Mouse (Mus musculus) liver, embryonic 11.5 days (tissue): ENCODE data around the gene Clec4d. TPM values are rescaled to one million over a fixed set of nuclear protein-coding genes. Genes with fewer than 3 reads are reported as not detected.

Source experiments
- ATAC-seq: fragments of 200-750 bp; cut with Nextera tagmentation; replicated peaks from 2 replicates; pipeline ENCODE4 v1.8.0; 2017; ENCODE audit warnings: moderate number of reproducible peaks, mild to moderate bottlenecking, moderate TSS enrichment, moderate library complexity; ENCODE audit not compliant: low FRiP score
- DNase-seq: peaks from one replicate; pipeline ENCODE4 v3.0.0-alpha.2; 2017; ENCODE audit warnings: low spot score
- H3K27ac ChIP-seq: fragments of 300-500 bp; sonication (generic); 2 replicates; pipeline ENCODE4 v1.5.1; 2014; ENCODE audit warnings: mild to moderate bottlenecking, low read depth, low read length, control low read depth
- H3K27me3 ChIP-seq: fragments of 300-500 bp; sonication (generic); replicated peaks from 2 replicates; pipeline ENCODE4 v1.6.1; 2014; ENCODE audit warnings: low read length, mixed read lengths; ENCODE audit not compliant: control insufficient read depth, insufficient read depth
- H3K36me3 ChIP-seq: fragments of 300-500 bp; sonication (generic); 2 replicates; pipeline ENCODE4 v1.6.1; 2014; ENCODE audit warnings: mild to moderate bottlenecking, low read length, moderate library complexity, mixed read lengths; ENCODE audit not compliant: control insufficient read depth, insufficient read depth
- H3K4me1 ChIP-seq: fragments of 300-500 bp; sonication (generic); replicated peaks from 2 replicates; pipeline ENCODE4 v1.6.1; 2014; ENCODE audit warnings: low read length, mixed read lengths; ENCODE audit not compliant: control insufficient read depth, insufficient read depth
- H3K4me2 ChIP-seq: fragments of 300-500 bp; sonication (generic); 2 replicates; pipeline ENCODE4 v1.6.1; 2014; ENCODE audit warnings: mild to moderate bottlenecking, control low read depth, moderate library complexity
- H3K4me3 ChIP-seq: fragments of 300-500 bp; sonication (generic); 2 replicates; pipeline ENCODE4 v1.5.1; 2014; ENCODE audit warnings: low read depth, low read length, control low read depth
- H3K9ac ChIP-seq: fragments of 300-500 bp; sonication (generic); 2 replicates; pipeline ENCODE4 v1.6.1; 2014; ENCODE audit warnings: low read depth, low read length, control low read depth
- H3K9me3 ChIP-seq: fragments of 300-500 bp; sonication (generic); 2 replicates; pipeline ENCODE4 v1.6.1; 2016; ENCODE audit warnings: low read length, inconsistent platforms, mixed read lengths; ENCODE audit not compliant: control insufficient read depth
- WGBS: fragments of 180-500 bp; shearing (Covaris S2); extraction: QIAGEN DNeasy Blood & Tissue Kit; methylation state at CpG from one replicate; pipeline ENCODE4 v1.1.7; 2014; 5-methylcytosine and 5-hydroxymethylcytosine counted together
- polyA plus RNA-seq: library from polyadenylated mRNA; unstranded; fragments of >200 nt; fragmentation: Nextera tagmentation; extraction: Ambion mirVana; gene quantifications from 2 replicates; pipeline ENCODE4 v1.2.1, GENCODE M21; 2014

Clec4d gene
- polyA plus RNA-seq, 1 experiment from 2014 or later, result 0.92 TPM

DNA sequence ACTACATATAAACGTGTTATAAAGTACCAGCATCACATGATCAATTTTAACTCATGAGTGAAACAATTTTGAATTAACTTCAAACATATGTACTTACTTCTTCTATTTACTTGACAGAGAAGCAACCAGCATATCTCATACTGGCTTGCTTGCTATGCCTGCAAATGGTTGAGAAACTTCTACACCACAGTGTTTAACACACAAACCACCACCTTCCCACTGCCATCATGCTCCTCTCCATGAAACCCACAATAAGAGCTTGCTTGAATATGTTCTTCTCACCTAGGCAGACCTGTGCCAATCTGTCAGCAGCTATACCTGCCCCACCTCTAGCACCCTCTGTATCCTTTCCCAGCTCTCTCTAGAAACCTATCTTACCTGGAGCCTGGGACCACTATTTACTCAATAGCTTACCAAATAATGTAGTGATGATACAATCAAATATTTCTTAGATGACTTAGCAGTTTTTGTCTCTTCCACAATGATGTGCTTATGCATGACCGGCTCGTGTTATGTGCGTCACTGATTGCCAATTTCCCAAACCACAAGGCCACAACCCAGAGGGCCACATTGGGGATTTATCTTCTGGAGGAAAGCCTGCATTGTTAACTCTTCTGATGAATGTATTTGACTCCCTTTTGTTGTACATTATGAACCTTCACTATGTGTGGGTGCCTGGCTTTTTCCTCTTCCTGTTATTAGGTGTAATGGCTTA lies 1.9 kb upstream of the Clec4d start:
- no peak overlapping the region for H3K4me3 ChIP-seq
- H3K27me3 ChIP-seq, result no peaks in the 10 kb centered on the region
- no peaks in the 10 kb centered on the region for H3K4me1 ChIP-seq
- no peak overlapping the region for H3K4me2 ChIP-seq
- no peaks in the 10 kb centered on the region for H3K9me3 ChIP-seq
- WGBS, result 70% methylated on average over 4 of the region's 4 CpGs
- no peak for ATAC-seq
- no peaks in the 10 kb centered on the region for H3K36me3 ChIP-seq
- H3K9ac ChIP-seq, result no peak overlapping the region
- DNase-seq, result no peak
- H3K27ac ChIP-seq, result no peak overlapping the region

DNA sequence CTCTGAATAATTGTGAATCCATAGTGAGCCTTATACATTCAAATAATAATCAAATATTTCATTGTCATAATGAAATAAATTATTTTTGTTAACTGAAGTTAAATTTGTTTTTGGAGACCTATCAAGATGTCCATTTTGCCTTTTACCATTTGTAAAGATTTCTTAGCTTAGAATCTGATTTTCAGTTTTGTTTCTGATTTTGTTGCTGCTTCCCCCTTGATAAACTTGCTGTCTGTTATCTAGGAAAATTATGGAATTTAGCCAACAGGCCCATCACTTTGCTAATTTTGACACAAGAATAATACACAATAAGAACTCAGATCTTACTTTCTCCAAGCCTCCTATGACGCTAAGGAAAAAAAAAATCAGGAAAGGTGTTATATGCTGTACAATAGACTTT lies 1.0 kb upstream of the Clec4d start:
- DNase-seq, result no peak
- Histone ChIP-seq H3K36me3 (no peaks in the 10 kb centered on the region), H3K9me3 (no peaks in the 10 kb centered on the region), H3K27me3 (no peaks in the 10 kb centered on the region), H3K27ac (no peak overlapping the region), H3K4me2 (no peak overlapping the region), H3K4me1 (no peaks in the 10 kb centered on the region), H3K9ac (no peak overlapping the region), H3K4me3 (no peak overlapping the region)
- 81% methylated on average over 1 of the region's 1 CpGs for WGBS
- ATAC-seq, result no peak

DNA sequence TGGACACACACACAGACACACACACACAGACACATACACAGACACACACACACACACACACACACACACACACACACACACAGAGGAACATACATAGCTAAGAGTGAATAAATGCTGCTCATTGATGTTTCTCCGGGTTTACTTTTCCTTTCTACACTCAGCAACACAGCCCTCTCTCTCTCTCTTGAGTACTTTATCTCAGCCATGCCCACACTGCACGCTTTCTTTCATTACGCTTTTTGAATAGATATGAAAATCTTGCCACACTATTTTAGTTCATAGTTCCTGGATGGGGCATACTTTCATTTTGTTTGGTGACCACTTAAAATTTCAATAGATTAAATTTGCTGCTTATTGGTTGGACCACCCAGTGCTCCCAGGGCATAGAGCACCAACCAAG lies 2.3 kb downstream of the Clec4d start:
- ATAC-seq (no peak), DNase-seq (no peak)
- no peaks in the 10 kb centered on the region for H3K4me1 ChIP-seq
- WGBS, result 90% methylated on average over 3 of the region's 3 CpGs
- no peak overlapping the region for H3K27ac ChIP-seq
- no peak overlapping the region for H3K4me2 ChIP-seq
- no peaks in the 10 kb centered on the region for H3K36me3 ChIP-seq
- H3K27me3 ChIP-seq, result no peaks in the 10 kb centered on the region
- no peak overlapping the region for H3K4me3 ChIP-seq
- no peaks in the 10 kb centered on the region for H3K9me3 ChIP-seq
- no peak overlapping the region for H3K9ac ChIP-seq

DNA sequence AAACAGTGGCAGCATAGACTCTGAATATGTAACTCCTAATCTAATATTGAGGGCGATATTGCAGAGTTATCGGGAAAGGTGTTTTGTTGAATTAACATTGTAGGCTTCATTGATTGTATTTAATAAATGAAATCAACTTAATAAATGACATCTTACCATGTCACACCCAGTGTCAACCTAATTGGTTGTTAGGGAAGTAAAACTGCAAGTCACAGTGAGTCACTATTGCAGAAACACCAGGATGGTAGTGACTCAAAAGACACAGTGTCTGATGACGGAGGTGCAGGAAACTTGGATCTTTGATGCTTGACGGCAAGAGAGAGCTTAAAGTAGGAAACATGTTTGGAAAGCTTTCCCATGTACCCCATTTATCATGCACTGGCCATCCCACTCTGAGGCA lies 3.9 kb downstream of the Clec4d start:
- Histone ChIP-seq H3K27ac (no peak overlapping the region), H3K9me3 (no peaks in the 10 kb centered on the region), H3K4me2 (no peak overlapping the region), H3K9ac (no peak overlapping the region), H3K36me3 (no peaks in the 10 kb centered on the region), H3K4me3 (no peak overlapping the region), H3K27me3 (no peaks in the 10 kb centered on the region), H3K4me1 (no peaks in the 10 kb centered on the region)
- WGBS, result 76% methylated on average over 4 of the region's 4 CpGs
- no peak for DNase-seq
- no peak for ATAC-seq

DNA sequence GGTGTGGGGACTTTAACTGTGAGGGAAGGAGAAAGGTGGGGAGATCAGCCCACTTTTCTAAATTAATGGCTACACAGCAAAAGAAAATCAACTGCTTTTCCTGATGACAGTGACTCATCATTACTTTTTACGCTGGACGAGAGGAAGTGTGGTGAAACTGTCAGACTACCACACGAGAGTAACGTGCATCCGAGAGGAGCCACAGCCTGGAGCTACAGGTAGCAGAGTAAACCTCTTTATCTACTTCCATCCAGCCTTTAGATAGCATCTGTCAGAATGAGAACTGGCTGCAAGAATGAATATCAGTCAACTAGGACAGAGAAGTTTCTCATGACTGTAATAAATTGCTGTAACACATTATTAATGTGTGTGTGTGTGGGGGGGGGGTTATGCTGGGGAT lies 5.0 kb downstream of the Clec4d start:
- DNase-seq, result no peak
- H3K4me2 ChIP-seq, result no peak overlapping the region
- H3K27me3 ChIP-seq, result no peaks in the 10 kb centered on the region
- H3K4me1 ChIP-seq, result no peaks in the 10 kb centered on the region
- H3K27ac ChIP-seq, result no peak overlapping the region
- H3K9me3 ChIP-seq, result no peaks in the 10 kb centered on the region
- no peak overlapping the region for H3K4me3 ChIP-seq
- 60% methylated on average over 5 of the region's 5 CpGs for WGBS
- H3K36me3 ChIP-seq, result no peaks in the 10 kb centered on the region
- no peak; the same call in 1 of the 2 replicates for ATAC-seq
- no peak overlapping the region for H3K9ac ChIP-seq

DNA sequence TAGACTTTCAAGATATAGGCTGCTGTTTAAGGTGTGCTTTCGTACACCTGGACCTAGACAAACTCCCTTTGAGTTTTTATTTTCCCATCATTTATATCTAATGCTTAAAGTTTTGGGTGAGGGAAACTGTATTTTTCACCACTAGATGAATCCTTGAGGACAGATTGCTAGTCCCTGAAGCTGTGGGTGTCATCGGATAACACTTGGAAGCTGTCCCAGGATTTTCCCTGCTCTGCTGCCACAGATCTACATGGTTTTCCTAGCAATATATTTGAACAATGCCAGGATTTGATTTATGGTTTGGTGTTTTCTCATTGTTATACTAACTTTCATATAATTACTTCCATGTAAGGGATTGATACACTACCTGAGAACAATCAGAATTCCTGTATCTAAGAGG lies 17.5 kb downstream of the Clec4d start:
- Histone ChIP-seq H3K9me3 (no peaks in the 10 kb centered on the region), H3K36me3 (no peaks in the 10 kb centered on the region), H3K9ac (no peak overlapping the region), H3K4me1 (no peaks in the 10 kb centered on the region), H3K4me2 (no peak overlapping the region), H3K27ac (no peak overlapping the region), H3K4me3 (no peak overlapping the region), H3K27me3 (no peaks in the 10 kb centered on the region)
- ATAC-seq, result no peak
- no peak for DNase-seq
- 90% methylated on average over 2 of the region's 2 CpGs for whole genome bisulfite sequencing

DNA sequence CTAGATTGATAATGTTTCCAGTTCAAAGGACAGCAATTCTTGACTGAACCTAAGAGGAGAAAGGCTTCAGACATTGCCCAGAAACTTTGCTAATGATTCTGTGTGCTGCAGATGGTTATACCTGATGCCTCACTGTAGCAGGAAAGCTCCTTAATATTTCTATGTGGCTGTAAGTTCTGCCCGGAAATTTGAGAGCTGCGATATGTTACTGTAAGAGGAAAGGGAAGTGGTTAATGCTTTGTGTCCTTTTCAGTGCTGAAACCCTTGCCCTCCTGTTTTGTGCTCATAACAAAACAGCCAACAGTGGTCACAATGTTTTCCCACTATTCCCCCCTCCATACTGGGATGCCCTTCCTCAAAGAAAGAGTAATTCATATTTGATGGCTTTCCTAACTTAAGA lies 24.4 kb downstream of the Clec4d start:
- no peaks in the 10 kb centered on the region for H3K4me1 ChIP-seq
- WGBS, result 48% methylated on average over 2 of the region's 2 CpGs

DNA sequence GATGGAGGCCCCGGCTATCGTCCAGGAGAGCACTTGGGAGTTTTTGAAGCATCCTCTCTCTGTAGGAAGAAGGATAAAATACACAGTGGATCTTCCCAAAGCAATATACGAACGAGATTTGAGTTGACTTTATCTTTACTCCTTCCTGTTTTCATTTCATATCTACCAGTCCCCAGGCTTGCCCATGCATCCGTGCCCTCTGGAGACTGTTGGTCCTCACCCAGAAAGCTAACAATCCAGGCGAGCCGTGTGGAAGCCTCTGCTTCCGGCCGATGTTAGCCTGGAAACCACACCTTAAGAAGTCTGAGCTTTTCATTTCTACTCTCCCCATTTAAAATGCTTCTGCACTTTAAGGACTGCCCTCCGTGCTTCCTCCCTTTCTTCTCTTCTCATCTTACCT lies 27.0 kb downstream of the Clec4d start:
- Histone ChIP-seq H3K9me3 (no peaks in the 10 kb centered on the region), H3K4me3 (no peak overlapping the region), H3K9ac (no peak overlapping the region), H3K4me2 (no peak overlapping the region), H3K4me1 (no peaks in the 10 kb centered on the region; the same call in 1 of the 2 replicates), H3K27ac (no peak overlapping the region), H3K27me3 (no peaks in the 10 kb centered on the region), H3K36me3 (no peaks in the 10 kb centered on the region)
- ATAC-seq (no peak), DNase-seq (no peak)
- WGBS, result 64% methylated on average over 10 of the region's 10 CpGs

More for the DNA sequence above, 24.4 kb downstream of the Clec4d start:
- H3K9ac ChIP-seq, result no peak overlapping the region
- no peaks in the 10 kb centered on the region for H3K36me3 ChIP-seq
- ATAC-seq (no peak), DNase-seq (no peak)
- H3K4me3 ChIP-seq, result no peak overlapping the region
- H3K4me2 ChIP-seq, result no peak overlapping the region
- no peaks in the 10 kb centered on the region for H3K27me3 ChIP-seq
- H3K27ac ChIP-seq, result no peak overlapping the region
- H3K9me3 ChIP-seq, result no peaks in the 10 kb centered on the region

DNA sequence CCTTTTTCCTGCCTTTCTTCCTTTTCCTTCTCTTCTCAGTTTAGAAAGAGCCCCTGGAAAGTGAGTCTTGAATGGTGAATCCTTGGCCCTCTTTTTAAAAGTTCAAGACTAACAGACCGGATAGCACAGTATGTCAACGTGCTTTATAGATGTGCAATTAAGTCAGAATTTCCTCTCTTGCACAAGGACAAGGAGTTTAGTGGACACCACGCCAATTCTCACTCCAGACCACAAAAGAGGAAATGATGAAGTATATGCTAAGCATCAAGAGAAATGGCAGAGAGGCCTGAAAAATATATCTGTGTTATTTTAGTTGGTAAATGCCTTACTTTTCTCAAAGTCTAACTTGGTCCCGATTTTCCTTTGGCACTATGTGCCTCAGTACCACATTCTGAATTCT lies 27.8 kb downstream of the Clec4d start, which contains the start of gene Clec4e:
TSS of gene Clec4e (minus strand) at position 118 of the 400 bp plus-strand sequence.
- Histone ChIP-seq H3K36me3 (no peaks in the 10 kb centered on the region), H3K4me2 (no peak within 1 kb of the TSS), H3K9ac (no peak within 1 kb of the TSS), H3K4me3 (no peak within 1 kb of the TSS), H3K27ac (no peak within 1 kb of the TSS), H3K27me3 (no peaks in the 10 kb centered on the region), H3K9me3 (no peaks in the 10 kb centered on the region), H3K4me1 (no peaks in the 10 kb centered on the region; the same call in 1 of the 2 replicates)
- DNase-seq, result no peak
- no peak for ATAC-seq
- WGBS, result 69% methylated on average over 4 of the region's 4 CpGs
